Mouse (Mus musculus): ENCODE results near the gene Vmn1r192. TPM values are rescaled to one million over a fixed set of nuclear protein-coding genes. Genes with fewer than 3 reads are reported as not detected.
"Not testable (repeated sequence)": the region's sequence is repeated elsewhere in the genome, so short reads cannot be mapped to it uniquely, and the experiment has no call there.

The Vmn1r192 gene
- polyA plus RNA-seq (2016; fragmentation: Nextera tagmentation; extraction: Ambion mirVana) = not detected in 2 replicates

DNA sequence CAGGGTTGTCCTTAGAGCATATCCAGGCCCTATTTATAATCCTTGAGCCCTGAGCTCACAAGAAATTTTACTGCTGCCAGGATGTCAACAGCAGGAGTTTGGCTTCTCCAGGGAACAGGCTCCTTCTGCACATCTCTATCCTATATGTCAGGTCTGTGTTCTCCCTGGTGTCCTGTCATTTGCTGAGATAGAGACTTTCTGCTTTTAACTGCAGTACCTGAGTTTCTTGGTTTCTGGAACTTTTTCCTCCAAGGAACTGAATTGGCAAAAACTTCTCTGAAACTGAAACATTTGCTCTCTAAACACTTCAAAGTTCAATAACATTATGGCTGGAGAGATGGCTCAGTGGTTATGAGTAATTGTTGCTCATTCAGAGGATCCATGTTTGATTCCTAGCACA lies at the start of gene Vmn1r192:
Gene Vmn1r192 (minus strand): TSS at position 101 of the 400 bp plus-strand sequence.
- no peaks in the 10 kb centered on the region for H3K4me1 ChIP-seq
- no peaks in the 10 kb centered on the region for H3K27me3 ChIP-seq (ENCODE audit: insufficient read depth, poor library complexity, severe bottlenecking)
- H3K36me3 ChIP-seq = no peaks in the 10 kb centered on the region
- no peak within 1 kb of the TSS for H3K4me3 ChIP-seq
- DNase-seq (ENCODE audit: low spot score) = no peak
- no peak within 1 kb of the TSS for H3K27ac ChIP-seq
- H3K9me3 ChIP-seq = no peaks in the 10 kb centered on the region

DNA sequence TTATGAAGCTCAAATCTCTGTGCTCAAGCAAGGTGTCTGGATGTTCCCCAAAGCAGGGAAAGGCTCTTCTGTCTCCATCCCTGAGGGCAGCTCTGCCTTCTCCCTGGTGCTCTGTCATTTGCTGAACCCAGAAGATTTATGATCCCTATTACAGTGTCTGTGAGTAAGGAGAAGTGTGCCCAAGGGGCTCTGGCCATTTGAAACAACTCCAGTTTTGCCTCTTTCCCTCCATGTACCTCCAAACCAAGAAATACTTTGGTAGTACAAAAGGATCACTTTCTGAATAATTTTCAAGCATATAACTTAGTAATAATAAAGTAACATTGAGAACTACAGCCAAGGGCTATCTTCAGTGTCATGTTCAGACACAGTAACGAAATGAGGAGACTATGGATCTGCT lies 32.1 kb upstream of the Vmn1r192 start, which contains the start of gene Vmn1r193:
Gene Vmn1r193 (minus strand): TSS at position 101 of the 400 bp plus-strand sequence.
- H3K27me3 ChIP-seq (ENCODE audit: insufficient read depth, poor library complexity, severe bottlenecking); H3K36me3 ChIP-seq; DNase-seq (ENCODE audit: low spot score); H3K4me1 ChIP-seq; H3K4me3 ChIP-seq; H3K9me3 ChIP-seq; H3K27ac ChIP-seq: not testable (repeated sequence)
- WGBS = 62% methylated on average over 1 of the region's 1 CpGs

DNA sequence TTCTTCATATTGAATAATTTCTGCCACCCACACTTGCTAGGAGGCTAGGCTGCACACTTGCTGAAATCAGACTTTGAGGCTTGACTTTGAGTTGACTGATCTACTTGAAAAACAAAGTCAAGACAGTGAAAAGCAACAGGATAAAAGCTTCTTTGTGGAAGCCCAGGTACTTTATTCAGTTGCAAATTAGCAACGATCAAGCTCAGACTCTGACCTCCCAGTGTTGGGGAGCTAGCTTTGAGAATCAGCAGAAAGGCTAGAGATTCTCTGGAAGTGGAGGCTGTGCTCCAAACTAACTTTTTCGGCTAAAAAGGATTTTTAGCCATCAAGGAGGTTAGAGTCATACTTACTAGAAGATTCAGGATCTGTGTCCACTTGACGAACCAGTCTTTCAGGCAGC lies 1.8 kb upstream of the Vmn1r192 start:
- not testable (repeated sequence) for H3K27ac ChIP-seq; H3K36me3 ChIP-seq; H3K4me3 ChIP-seq; H3K9me3 ChIP-seq; DNase-seq (ENCODE audit: low spot score); H3K27me3 ChIP-seq (ENCODE audit: insufficient read depth, poor library complexity, severe bottlenecking); H3K4me1 ChIP-seq
- 73% methylated on average over 3 of the region's 3 CpGs for WGBS

DNA sequence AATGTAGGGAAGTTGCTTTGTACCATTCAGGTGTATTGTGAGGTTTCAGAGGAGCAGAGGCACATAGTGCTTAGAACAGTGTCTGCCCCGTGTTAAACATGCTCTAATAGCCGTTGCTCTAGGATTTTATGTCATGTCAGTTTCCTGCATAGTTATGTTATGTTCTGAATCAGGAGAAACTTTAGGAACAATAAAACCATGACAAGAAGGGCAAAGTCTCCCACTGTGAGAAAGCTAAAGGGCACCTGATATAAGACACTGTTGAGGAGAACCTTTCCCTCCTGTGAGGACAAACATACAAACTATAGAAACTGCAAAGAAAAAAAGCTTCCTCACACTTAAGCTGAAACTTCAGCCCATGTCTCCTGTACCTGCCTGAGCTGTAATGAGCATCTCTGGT lies 556 bp downstream of the Vmn1r192 start:
- H3K27me3 ChIP-seq (ENCODE audit: insufficient read depth, poor library complexity, severe bottlenecking) = no peaks in the 10 kb centered on the region
- H3K9me3 ChIP-seq = no peaks in the 10 kb centered on the region
- no peak overlapping the region for H3K4me3 ChIP-seq
- no peaks in the 10 kb centered on the region for H3K36me3 ChIP-seq
- no peaks in the 10 kb centered on the region for H3K4me1 ChIP-seq
- 86% methylated on average over 2 of the region's 2 CpGs for WGBS
- no peak for DNase-seq (ENCODE audit: low spot score)
- no peak overlapping the region for H3K27ac ChIP-seq

DNA sequence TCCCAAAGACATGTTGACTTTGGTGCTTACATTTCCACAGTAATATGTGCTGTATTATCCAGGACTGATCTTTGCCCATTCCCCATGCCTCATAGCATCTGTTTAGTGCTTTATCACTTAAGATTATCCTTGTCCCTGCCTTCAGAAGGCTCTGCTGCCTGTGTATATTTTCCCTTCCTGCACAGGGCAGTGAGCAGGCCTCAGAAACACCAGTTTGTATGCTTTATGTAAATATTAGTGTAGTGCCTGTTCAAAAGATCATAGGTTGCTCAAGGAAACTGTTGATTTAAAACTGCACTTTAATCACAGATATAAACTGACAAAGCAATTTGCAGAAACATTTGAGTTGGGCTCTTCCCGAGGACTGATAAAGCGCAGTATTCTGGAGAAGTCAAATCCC lies 1.6 kb downstream of the Vmn1r192 start:
- Histone ChIP-seq H3K4me3 (no peak overlapping the region), H3K27ac (no peak overlapping the region), H3K4me1 (no peaks in the 10 kb centered on the region), H3K9me3 (no peaks in the 10 kb centered on the region), H3K36me3 (no peaks in the 10 kb centered on the region), H3K27me3 (ENCODE audit: insufficient read depth, poor library complexity, severe bottlenecking) (no peaks in the 10 kb centered on the region)
- no peak for DNase-seq (ENCODE audit: low spot score)
- 84% methylated on average over 2 of the region's 2 CpGs for WGBS

DNA sequence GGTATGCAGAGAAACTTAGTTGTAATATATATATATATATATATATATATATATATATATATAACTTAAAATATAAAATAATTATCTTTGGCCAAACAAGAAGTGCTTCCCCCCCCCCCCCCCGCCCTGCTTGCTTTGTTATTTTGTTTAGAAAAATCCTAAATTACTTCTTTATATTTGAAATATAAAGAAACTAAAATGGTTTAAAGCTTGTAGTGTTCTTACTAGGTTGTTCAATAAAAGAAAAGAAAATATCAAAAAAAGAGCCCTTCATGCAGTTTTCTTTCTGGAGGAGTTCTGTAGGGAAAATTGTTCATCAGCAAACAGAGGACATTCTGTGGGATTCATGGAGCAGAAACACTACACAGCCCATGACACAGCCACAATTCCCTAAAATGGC lies 7.1 kb downstream of the Vmn1r192 start, which contains the start of gene Vmn1r191:
Gene Vmn1r191 (minus strand): TSS at position 101 of the 400 bp plus-strand sequence.
- WGBS = 40% methylated on average over 1 of the region's 1 CpGs
- Histone ChIP-seq H3K9me3 (no peaks in the 10 kb centered on the region), H3K27me3 (ENCODE audit: insufficient read depth, poor library complexity, severe bottlenecking) (no peaks in the 10 kb centered on the region), H3K4me1 (no peaks in the 10 kb centered on the region), H3K27ac (no peak within 1 kb of the TSS), H3K36me3 (no peaks in the 10 kb centered on the region), H3K4me3 (no peak within 1 kb of the TSS)
- DNase-seq (ENCODE audit: low spot score) = no peak

DNA sequence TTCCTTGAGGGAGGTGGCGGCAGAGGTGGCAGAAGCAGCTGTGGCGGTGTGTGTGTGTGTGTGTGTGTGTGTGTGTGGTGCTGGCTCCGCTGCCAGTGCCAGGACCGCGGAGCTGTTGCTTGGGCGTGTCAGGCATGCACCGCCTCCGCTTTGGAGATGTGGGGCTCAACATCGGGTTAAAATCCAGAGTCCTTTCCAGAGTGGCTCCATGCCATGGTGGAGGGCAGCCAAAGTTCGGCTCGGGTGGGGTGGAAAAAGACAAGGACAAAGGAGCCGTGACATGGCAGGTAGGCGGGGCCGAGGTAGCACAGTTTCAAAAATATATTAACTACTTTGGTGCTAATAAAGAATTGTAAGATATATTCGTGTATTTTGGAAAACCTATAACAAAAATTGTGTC lies 22.5 kb downstream of the Vmn1r192 start:
- no peak overlapping the region for H3K4me3 ChIP-seq
- H3K9me3 ChIP-seq = peaks cover 10% of the 10 kb centered on the region
- no peaks in the 10 kb centered on the region for H3K36me3 ChIP-seq
- no peak overlapping the region for H3K27ac ChIP-seq
- no peaks in the 10 kb centered on the region for H3K27me3 ChIP-seq (ENCODE audit: insufficient read depth, poor library complexity, severe bottlenecking)
- H3K4me1 ChIP-seq = no peaks in the 10 kb centered on the region
- WGBS = 83% methylated on average over 15 of the region's 15 CpGs
- DNase-seq (ENCODE audit: low spot score) = no peak

DNA sequence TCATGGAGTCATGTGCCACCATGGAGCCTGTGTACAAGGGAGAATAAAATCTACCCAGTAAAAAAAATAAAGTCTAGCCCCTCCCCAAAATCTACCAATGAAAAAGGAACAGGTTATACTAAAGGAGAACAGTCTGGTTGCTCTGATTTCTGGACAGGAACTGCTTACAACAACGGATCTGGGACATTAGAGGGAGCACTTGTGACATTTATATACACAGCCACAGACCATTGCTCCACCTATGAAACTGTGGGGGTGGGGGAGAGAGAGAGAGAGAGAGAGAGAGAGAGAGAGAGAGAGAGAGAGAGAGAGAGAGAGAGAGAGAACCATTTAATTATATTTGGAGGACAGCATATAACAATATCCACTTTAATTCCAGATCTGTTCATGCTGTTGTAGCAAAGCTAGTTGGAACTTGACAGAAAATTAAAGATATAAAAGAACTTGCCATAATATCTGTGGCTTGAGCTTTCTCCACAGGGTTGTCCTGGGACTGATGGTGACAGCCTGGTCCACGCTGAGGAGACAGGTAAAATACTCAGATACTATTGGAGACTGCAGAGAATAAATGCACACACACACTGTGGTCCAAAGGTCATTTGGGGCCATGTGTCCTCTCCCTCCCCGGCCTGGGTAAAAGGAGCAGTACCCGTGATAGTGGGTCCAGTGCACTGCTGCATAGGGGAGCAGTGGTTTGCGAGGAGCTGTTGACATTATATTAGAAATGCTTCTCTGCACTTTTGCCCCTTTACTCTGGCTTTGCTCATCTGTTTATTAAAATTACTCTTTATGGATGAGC lies 54.2 kb downstream of the Vmn1r192 start:
- H3K36me3 ChIP-seq; H3K27me3 ChIP-seq (ENCODE audit: insufficient read depth, poor library complexity, severe bottlenecking); H3K9me3 ChIP-seq; H3K27ac ChIP-seq; H3K4me1 ChIP-seq; DNase-seq (ENCODE audit: low spot score); H3K4me3 ChIP-seq: not testable (repeated sequence)
- WGBS = 76% methylated on average over 5 of the region's 5 CpGs

Small RNA genes lying within 50 kb of the gene (microRNA-seq; reads per million reads assigned to microRNA genes)
- gene Gm23282 (not detected), gene Gm25084 (not detected)

Other genes with a start within 250 kb of the Vmn1r192 start
- gene Zfp184, start 246.0 kb downstream of the Vmn1r192 start, polyA plus RNA-seq (2016; fragmentation: Nextera tagmentation; extraction: Ambion mirVana) = 7.4 and 9.1 TPM in 2 replicates
- gene Pom121l2, start 209.9 kb downstream of the Vmn1r192 start, polyA plus RNA-seq (2016; fragmentation: Nextera tagmentation; extraction: Ambion mirVana) = 0.09 TPM in 1 of 2 replicates, not detected in the other
- 0.30 and 0.33 TPM in 2 replicates for gene Prss16, start 181.4 kb downstream of the Vmn1r192 start, polyA plus RNA-seq (2016; fragmentation: Nextera tagmentation; extraction: Ambion mirVana)
- 3.5 and 4.5 TPM in 2 replicates for gene Hist1h2ah, start 155.6 kb downstream of the Vmn1r192 start, polyA plus RNA-seq (2016; fragmentation: Nextera tagmentation; extraction: Ambion mirVana)
- 3.1 and 6.4 TPM in 2 replicates for gene Hist1h2bk, start 155.3 kb downstream of the Vmn1r192 start, polyA plus RNA-seq (2016; fragmentation: Nextera tagmentation; extraction: Ambion mirVana)
- gene Hist1h4i, start 149.8 kb downstream of the Vmn1r192 start, polyA plus RNA-seq (2016; fragmentation: Nextera tagmentation; extraction: Ambion mirVana) = 10.6 and 21.8 TPM in 2 replicates
- gene Hist1h2ag, start 148.2 kb downstream of the Vmn1r192 start, polyA plus RNA-seq (2016; fragmentation: Nextera tagmentation; extraction: Ambion mirVana) = 18.7 and 42.5 TPM in 2 replicates
- gene Hist1h2bj, start 147.9 kb downstream of the Vmn1r192 start, polyA plus RNA-seq (2016; fragmentation: Nextera tagmentation; extraction: Ambion mirVana) = 8.3 and 12.9 TPM in 2 replicates
- gene Vmn1r188, start 106.7 kb downstream of the Vmn1r192 start, polyA plus RNA-seq (2016; fragmentation: Nextera tagmentation; extraction: Ambion mirVana) = not detected in 2 replicates
- gene Vmn1r189, start 85.3 kb downstream of the Vmn1r192 start, polyA plus RNA-seq (2016; fragmentation: Nextera tagmentation; extraction: Ambion mirVana) = not detected in 2 replicates
- gene Vmn1r191, start 7.2 kb downstream of the Vmn1r192 start, polyA plus RNA-seq (2016; fragmentation: Nextera tagmentation; extraction: Ambion mirVana) = not detected in 2 replicates
- gene Vmn1r193, start 32.0 kb upstream of the Vmn1r192 start, polyA plus RNA-seq (2016; fragmentation: Nextera tagmentation; extraction: Ambion mirVana) = not detected in 2 replicates
- gene Vmn1r194, start 53.1 kb upstream of the Vmn1r192 start, polyA plus RNA-seq (2016; fragmentation: Nextera tagmentation; extraction: Ambion mirVana) = not detected in 2 replicates
- not detected in 2 replicates for gene Vmn1r195, start 79.4 kb upstream of the Vmn1r192 start, polyA plus RNA-seq (2016; fragmentation: Nextera tagmentation; extraction: Ambion mirVana)
- gene Vmn1r196, start 98.8 kb upstream of the Vmn1r192 start, polyA plus RNA-seq (2016; fragmentation: Nextera tagmentation; extraction: Ambion mirVana) = not detected in 2 replicates
- not detected in 2 replicates for gene Vmn1r197, start 133.4 kb upstream of the Vmn1r192 start, polyA plus RNA-seq (2016; fragmentation: Nextera tagmentation; extraction: Ambion mirVana)
- not detected in 2 replicates for gene Vmn1r198, start 159.2 kb upstream of the Vmn1r192 start, polyA plus RNA-seq (2016; fragmentation: Nextera tagmentation; extraction: Ambion mirVana)
- gene Vmn1r199, start 188.7 kb upstream of the Vmn1r192 start, polyA plus RNA-seq (2016; fragmentation: Nextera tagmentation; extraction: Ambion mirVana) = not detected in 2 replicates
- not detected in 2 replicates for gene Vmn1r200, start 199.2 kb upstream of the Vmn1r192 start, polyA plus RNA-seq (2016; fragmentation: Nextera tagmentation; extraction: Ambion mirVana)

All from heart, embryonic 10.5 days (tissue).